Mouse (Mus musculus): Measurements from ENCODE around the gene Olfr786.

GRCm38 (mm10) chr10:129473256-129473655 lies 46.1 kb downstream of the Olfr786 start:
- TF ChIP-seq POLR2A (IDR thresholded peaks at IDR 0.05; ENCODE audit: low read depth, low read length) (no peak), CTCF (conservative IDR thresholded peaks at IDR 0.05; ENCODE audit: insufficient read depth, insufficient read length, low read depth, low read length) (no peak)

All from kidney, adult 2 months (tissue).